Mouse (Mus musculus): Measurements from ENCODE around the gene Mast4. TPM values are rescaled to one million over a fixed set of nuclear protein-coding genes. Genes with fewer than 3 reads are reported as not detected.

The Mast4 gene
- polyA plus RNA-seq, 1 experiment = 3.7 TPM

GRCm38 (mm10) chr13:102700744-102701143, 633.6 kb downstream of the Mast4 start:
- Histone ChIP-seq H3K4me1 (ENCODE audit: control insufficient read depth, insufficient read depth, insufficient read length, low read length) (no peaks in the 10 kb centered on the region), H3K4me3 (ENCODE audit: insufficient read depth, low read depth, low read length) (no peak overlapping the region), H3K27ac (replicated peaks; ENCODE audit: low read depth, low read length) (no peak overlapping the region; the same call in 1 of the 2 replicates)

DNA sequence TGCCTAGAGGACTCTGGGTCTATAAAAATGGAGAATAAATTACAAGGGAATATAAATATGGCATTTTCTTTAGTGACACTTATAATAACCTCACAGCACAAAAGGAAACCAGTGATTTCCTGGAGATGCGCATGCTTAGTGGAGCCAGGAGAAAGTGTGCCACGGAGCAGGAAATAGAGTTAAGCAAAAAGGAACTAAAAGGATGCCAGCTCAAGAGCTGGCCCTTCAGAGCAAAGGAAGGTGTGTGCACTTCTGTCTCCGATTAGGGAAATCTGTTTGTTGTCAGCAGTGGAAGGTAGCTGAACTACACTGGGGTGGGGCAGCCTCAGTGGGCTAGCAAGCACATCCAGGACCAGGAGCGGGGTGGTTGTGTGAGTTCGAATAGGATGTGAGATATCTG, 634.1 kb downstream of the Mast4 start:
- no peak overlapping the region for H3K27ac ChIP-seq (replicated peaks; ENCODE audit: low read depth, low read length)
- no peaks in the 10 kb centered on the region for H3K4me1 ChIP-seq (ENCODE audit: control insufficient read depth, insufficient read depth, insufficient read length, low read length)
- H3K4me3 ChIP-seq (ENCODE audit: insufficient read depth, low read depth, low read length) = no peak overlapping the region

DNA sequence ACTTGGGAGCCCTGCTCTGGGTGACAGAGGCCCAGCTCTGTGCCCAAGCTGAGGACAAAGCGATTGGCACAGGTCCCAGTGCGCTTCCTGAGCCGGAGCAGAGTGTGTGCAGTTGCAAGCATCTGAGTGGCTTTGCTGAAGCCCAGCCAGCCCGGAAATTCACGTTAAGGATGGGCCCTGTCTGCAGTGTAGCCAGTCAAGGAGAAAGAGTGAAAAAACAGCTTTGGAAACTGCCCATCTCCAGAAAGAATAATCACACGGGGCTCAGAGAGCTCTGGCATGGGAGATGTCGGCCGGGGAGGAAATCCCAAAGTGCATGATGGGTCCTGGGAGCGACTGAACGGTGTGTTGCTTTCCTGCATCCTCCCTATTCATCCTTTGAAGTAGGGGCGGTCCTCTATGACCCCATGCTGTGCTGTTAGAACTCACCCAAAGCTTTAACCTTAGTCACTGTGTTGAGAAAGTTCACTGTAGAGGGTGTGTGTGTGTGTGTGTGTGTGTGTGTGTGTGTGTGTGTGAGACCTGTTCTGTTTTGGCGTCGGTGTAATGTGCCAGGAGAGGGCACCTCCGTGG, 635.5 kb downstream of the Mast4 start:
- peak overlapping the region; percentile 0 for H3K4me3 ChIP-seq (ENCODE audit: insufficient read depth, low read depth, low read length)
- H3K4me1 ChIP-seq (ENCODE audit: control insufficient read depth, insufficient read depth, insufficient read length, low read length) = no peaks in the 10 kb centered on the region
- no peak overlapping the region for H3K27ac ChIP-seq (replicated peaks; ENCODE audit: low read depth, low read length)

- no peaks in the 10 kb centered on the region for H3K4me1 ChIP-seq (ENCODE audit: control insufficient read depth, insufficient read depth, insufficient read length, low read length)
- H3K27ac ChIP-seq (replicated peaks; ENCODE audit: low read depth, low read length) = no peak overlapping the region
- peak overlapping the region; percentile 0 for H3K4me3 ChIP-seq (ENCODE audit: insufficient read depth, low read depth, low read length)
Observed at GRCm38 (mm10) chr13:102698335-102698734, 636.0 kb downstream of the Mast4 start.

DNA sequence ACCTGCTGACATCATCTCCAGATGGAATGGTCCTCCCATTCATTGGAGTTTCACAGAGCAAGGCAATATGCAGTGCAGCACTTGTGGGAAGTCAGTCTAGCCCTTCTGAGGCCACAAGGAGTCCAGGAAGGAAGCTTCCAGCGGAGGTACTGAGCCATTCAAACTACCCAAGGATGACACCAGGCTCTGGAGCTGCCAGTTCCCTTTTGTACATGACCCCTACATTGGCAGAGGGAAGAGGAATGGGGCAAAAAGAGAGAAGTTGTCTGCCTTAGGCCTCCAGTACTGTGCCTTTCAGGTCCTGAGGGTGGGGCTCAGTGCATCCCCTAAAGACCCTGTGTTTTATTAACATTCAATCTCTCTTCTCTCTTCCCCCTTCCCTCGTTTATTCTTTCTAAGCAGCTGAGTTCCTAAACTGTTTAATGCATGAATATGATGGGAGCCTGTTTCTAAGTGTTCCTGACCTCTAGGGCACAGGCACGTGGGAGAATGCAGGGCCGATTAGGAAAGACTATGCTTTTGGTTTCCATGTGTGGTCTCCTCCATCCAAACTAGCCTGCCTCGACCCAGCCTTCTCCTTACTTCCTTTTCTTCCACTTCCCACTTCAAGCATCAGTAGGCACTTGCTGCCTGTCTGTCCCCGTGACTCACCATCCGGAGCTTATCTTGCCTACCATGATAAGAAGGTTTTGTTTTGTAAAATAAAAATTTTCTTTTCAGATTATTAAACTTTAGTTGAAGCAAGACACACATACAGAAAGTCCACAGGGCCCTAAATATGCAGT, 639.0 kb downstream of the Mast4 start:
- Histone ChIP-seq H3K27ac (replicated peaks; ENCODE audit: low read depth, low read length) (peak overlapping the region; percentile 35), H3K4me3 (ENCODE audit: insufficient read depth, low read depth, low read length) (no peak overlapping the region), H3K4me1 (ENCODE audit: control insufficient read depth, insufficient read depth, insufficient read length, low read length) (peaks cover 6% of the 10 kb centered on the region; the same call in 1 of the 2 replicates)

- H3K4me1 ChIP-seq (ENCODE audit: control insufficient read depth, insufficient read depth, insufficient read length, low read length) = peaks cover 6% of the 10 kb centered on the region; the same call in 1 of the 2 replicates
- peak overlapping the region; percentile 30 for H3K27ac ChIP-seq (replicated peaks; ENCODE audit: low read depth, low read length)
- no peak overlapping the region for H3K4me3 ChIP-seq (ENCODE audit: insufficient read depth, low read depth, low read length)
Observed at GRCm38 (mm10) chr13:102694154-102694553, 640.1 kb downstream of the Mast4 start.

- peaks cover 6% of the 10 kb centered on the region; the same call in 1 of the 2 replicates for H3K4me1 ChIP-seq (ENCODE audit: control insufficient read depth, insufficient read depth, insufficient read length, low read length)
- peak within 1 kb of the TSS; percentile 31 for H3K27ac ChIP-seq (replicated peaks; ENCODE audit: low read depth, low read length)
- peak within 1 kb of the TSS; percentile 30 for H3K4me3 ChIP-seq (ENCODE audit: insufficient read depth, low read depth, low read length)
Observed at GRCm38 (mm10) chr13:102693341-102693801, 640.9 kb downstream of the Mast4 start, which contains the start of gene Cd180. Gene Cd180, plus strand, starts transcription at chr13:102693558.

GRCm38 (mm10) chr13:102691408-102692150, 642.7 kb downstream of the Mast4 start:
- Histone ChIP-seq H3K4me1 (ENCODE audit: control insufficient read depth, insufficient read depth, insufficient read length, low read length) (peaks cover 6% of the 10 kb centered on the region; the same call in 1 of the 2 replicates), H3K4me3 (ENCODE audit: insufficient read depth, low read depth, low read length) (no peak overlapping the region), H3K27ac (replicated peaks; ENCODE audit: low read depth, low read length) (no peak overlapping the region)

DNA sequence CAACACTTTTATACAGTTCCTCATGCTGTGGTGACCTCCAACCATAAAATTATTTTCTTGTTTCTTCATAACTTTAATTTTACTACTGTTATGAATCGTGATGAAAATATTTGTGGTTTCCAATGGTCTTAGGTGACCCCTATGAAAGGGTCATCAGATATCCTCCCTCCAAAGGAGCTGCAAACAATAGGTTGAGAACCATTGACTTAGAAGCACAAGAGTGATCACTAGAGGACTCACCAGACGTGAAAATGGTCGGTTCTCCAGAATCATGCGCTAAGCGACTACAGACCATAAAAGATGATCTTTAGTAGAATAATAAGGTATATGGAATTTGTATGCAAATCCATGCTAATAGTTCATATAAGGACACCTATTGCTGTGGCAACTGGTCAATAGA, 644.1 kb downstream of the Mast4 start:
- H3K4me1 ChIP-seq (ENCODE audit: control insufficient read depth, insufficient read depth, insufficient read length, low read length) = peaks cover 6% of the 10 kb centered on the region; the same call in 1 of the 2 replicates
- H3K4me3 ChIP-seq (ENCODE audit: insufficient read depth, low read depth, low read length) = no peak overlapping the region
- no peak overlapping the region for H3K27ac ChIP-seq (replicated peaks; ENCODE audit: low read depth, low read length)

DNA sequence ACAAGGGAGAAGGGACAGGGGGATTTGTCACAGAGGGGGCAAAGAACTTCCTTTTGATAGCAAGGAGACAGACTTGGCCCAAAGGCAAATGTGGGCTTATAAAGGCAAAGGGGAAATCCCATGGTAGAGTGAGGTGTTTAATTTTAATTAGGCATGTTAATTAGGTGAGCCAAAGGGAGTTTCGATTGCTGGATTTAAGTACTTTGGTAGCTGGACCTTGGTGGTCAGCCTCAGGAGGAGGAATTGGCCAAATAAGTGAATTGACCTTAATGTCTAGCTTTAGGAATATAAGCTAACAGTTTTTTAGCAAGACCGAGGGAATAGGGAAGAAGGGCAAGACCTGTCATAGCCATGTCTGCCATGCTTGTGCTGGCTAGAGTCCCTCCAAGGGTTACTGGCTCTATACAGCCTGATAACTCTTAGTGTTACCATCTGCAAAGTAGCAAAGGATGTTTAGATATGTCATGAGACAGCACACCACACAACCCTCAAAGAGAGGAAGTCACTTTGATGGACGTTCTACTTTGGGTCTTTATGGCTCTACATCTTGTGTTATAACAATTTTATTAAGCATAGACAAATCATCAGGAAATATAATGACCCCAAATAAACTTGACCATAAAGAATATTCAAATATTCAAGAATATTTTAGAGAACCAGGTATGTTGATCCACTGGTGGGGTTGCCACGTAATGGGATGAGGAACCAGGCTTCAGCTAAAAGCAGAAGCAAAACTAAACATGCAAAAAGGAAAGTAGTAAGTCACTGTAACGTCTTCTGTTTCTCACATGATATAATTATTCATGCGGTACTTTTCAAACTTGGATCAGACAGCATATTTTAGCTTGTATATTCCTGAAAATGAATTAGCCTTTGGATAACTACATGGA, 644.9 kb downstream of the Mast4 start:
- Histone ChIP-seq H3K4me1 (ENCODE audit: control insufficient read depth, insufficient read depth, insufficient read length, low read length) (peaks cover 6% of the 10 kb centered on the region; the same call in 1 of the 2 replicates), H3K27ac (replicated peaks; ENCODE audit: low read depth, low read length) (peak overlapping the region; percentile 30), H3K4me3 (ENCODE audit: insufficient read depth, low read depth, low read length) (no peak overlapping the region)

DNA sequence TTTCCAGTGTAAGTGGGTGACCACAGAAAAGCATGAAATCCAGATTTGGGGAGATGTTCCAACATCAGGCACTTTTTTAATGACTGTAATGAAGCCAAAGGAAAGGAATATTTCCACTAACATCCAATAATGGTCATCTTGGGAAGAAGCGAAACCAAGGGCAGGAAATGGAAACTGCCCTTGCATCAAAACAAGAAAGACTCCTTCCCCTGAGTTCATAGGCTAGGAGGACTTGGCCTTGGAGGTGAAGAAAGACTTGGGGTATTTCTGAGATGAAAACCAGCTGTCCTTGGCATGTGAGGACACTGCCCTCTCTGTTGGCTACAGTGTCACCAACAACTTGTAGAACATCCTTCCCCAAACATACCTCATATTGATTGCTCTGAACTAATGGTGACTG, 646.2 kb downstream of the Mast4 start:
- H3K27ac ChIP-seq (replicated peaks; ENCODE audit: low read depth, low read length) = no peak overlapping the region; the same call in 1 of the 2 replicates
- no peak overlapping the region for H3K4me3 ChIP-seq (ENCODE audit: insufficient read depth, low read depth, low read length)
- peaks cover 6% of the 10 kb centered on the region; the same call in 1 of the 2 replicates for H3K4me1 ChIP-seq (ENCODE audit: control insufficient read depth, insufficient read depth, insufficient read length, low read length)

- Histone ChIP-seq H3K4me3 (ENCODE audit: insufficient read depth, low read depth, low read length) (no peak overlapping the region), H3K4me1 (ENCODE audit: control insufficient read depth, insufficient read depth, insufficient read length, low read length) (no peaks in the 10 kb centered on the region; the same call in 1 of the 2 replicates), H3K27ac (replicated peaks; ENCODE audit: low read depth, low read length) (no peak overlapping the region)
Observed at GRCm38 (mm10) chr13:102684890-102685289, 649.4 kb downstream of the Mast4 start.

Data from brown adipose tissue, adult 24 weeks (tissue).